11 mouse cellular contexts compared by ENCODE assay signal in genomic region chr19:57686596-57686995, GRCm38 (mm10).
DNase-seq lines count a peak whose midpoint lies in the region; ATAC-seq lines count a peak whose summit lies in the region.
"Had no signal": no experiment of that assay in that cellular context is flagged by ENCODE, and none has a peak within 500 bp of the region (broad histone marks: within the 10 kb centered on the region; RNA-seq: fewer than 3 reads in every experiment).

No protein-coding gene starts in this region.

- no peak overlapping the region for H3K9ac ChIP-seq in forebrain, embryonic 16.5 days (replicated peaks; ENCODE audit: low read depth, low read length)
- H3K9ac ChIP-seq: midbrain, embryonic 15.5 days had no signal

- no peak overlapping the region for H3K4me2 ChIP-seq in forebrain, embryonic 16.5 days (ENCODE audit: low read length)
- H3K4me2 ChIP-seq: midbrain, embryonic 15.5 days had no signal

- no peaks in the 10 kb centered on the region for H3K9me3 ChIP-seq in forebrain, embryonic 16.5 days (ENCODE audit: control insufficient read depth, low read length)
- H3K9me3 ChIP-seq: midbrain, embryonic 15.5 days had no signal

- peak; percentile 55 for ATAC-seq in forebrain, embryonic 16.5 days
- ATAC-seq: midbrain, embryonic 15.5 days had no signal

- no peak overlapping the region; the same call in 1 of the 2 replicates for H3K27ac ChIP-seq in forebrain, embryonic 16.5 days (ENCODE audit: low read length)
- H3K27ac ChIP-seq: kidney, postnatal 0 days; midbrain, embryonic 15.5 days had no signal

- WGBS in forebrain, embryonic 16.5 days, result 65% methylated on average over 20 of the region's 20 CpGs

- DNase-seq in layer of hippocampus, adult 18-20 months (ENCODE audit: low spot score in 2 of 2), result peak; percentile 18 to 28
- DNase-seq in layer of hippocampus, postnatal 14 days (ENCODE audit: low spot score in 2 of 2), result no peak
- DNase-seq in layer of hippocampus, adult 9-11 months, result peak; percentile 65
- DNase-seq in right cerebral cortex, postnatal 14 days, result peak; percentile 50
- no peak for DNase-seq in adrenal gland, postnatal 4 days (ENCODE audit: low spot score in 2 of 2)
- DNase-seq in urinary bladder, postnatal 14 days (ENCODE audit: low spot score), result no peak
- DNase-seq: adrenal gland, postnatal 25 days; heart, postnatal 4 days had no signal

- peaks cover 3% of the 10 kb centered on the region; the same call in 1 of the 2 replicates for H3K36me3 ChIP-seq in forebrain, embryonic 16.5 days (ENCODE audit: control insufficient read depth, insufficient read depth)
- H3K36me3 ChIP-seq: midbrain, embryonic 15.5 days had no signal

- H3K27me3 ChIP-seq in forebrain, embryonic 16.5 days (replicated peaks; ENCODE audit: control insufficient read depth, insufficient read depth, low read length), result no peaks in the 10 kb centered on the region
- H3K27me3 ChIP-seq: midbrain, embryonic 15.5 days had no signal

- H3K4me1 ChIP-seq in forebrain, embryonic 16.5 days (replicated peaks; ENCODE audit: control insufficient read depth, insufficient read depth, low read length), result no peaks in the 10 kb centered on the region
- H3K4me1 ChIP-seq: midbrain, embryonic 15.5 days had no signal

- H3K4me3 ChIP-seq in forebrain, embryonic 16.5 days (replicated peaks; ENCODE audit: low read length), result no peak overlapping the region
- H3K4me3 ChIP-seq: midbrain, embryonic 15.5 days had no signal

Comparison
In these comparisons a context has a peak if more than half of its experiments do, and no peak if none do; other contexts are left out.
1. DNase-seq: peak in layer of hippocampus, adult 18-20 months (2 of 2), layer of hippocampus, adult 9-11 months (single experiment) and right cerebral cortex, postnatal 14 days (single experiment); none in layer of hippocampus, postnatal 14 days (0 of 2), adrenal gland, postnatal 4 days (0 of 2) and urinary bladder, postnatal 14 days (single experiment).